Mouse (Mus musculus) hindbrain, embryonic 13.5 days (tissue): ENCODE results near the gene Olfr538. TPM values are rescaled to one million over a fixed set of nuclear protein-coding genes. Genes with fewer than 3 reads are reported as not detected.
"Not testable (repeated sequence)": the region's sequence is repeated elsewhere in the genome, so short reads cannot be mapped to it uniquely, and the experiment has no call there.

Source experiments
- ATAC-seq: fragments of 200-750 bp; cut with Nextera tagmentation; 2 replicates; pipeline ENCODE4 v1.8.0; 2017; ENCODE audit warnings: moderate TSS enrichment; ENCODE audit not compliant: low FRiP score
- H3K27ac ChIP-seq: fragments of 300-500 bp; sonication (generic); 2 replicates; pipeline ENCODE4 v1.5.1; 2015; ENCODE audit warnings: inconsistent platforms, mild to moderate bottlenecking, moderate library complexity
- H3K27me3 ChIP-seq: fragments of 300-500 bp; sonication (generic); 2 replicates; pipeline ENCODE4 v1.6.1; 2015; ENCODE audit warnings: mild to moderate bottlenecking, inconsistent platforms
- H3K36me3 ChIP-seq: fragments of 300-500 bp; sonication (generic); 2 replicates; pipeline ENCODE4 v1.6.1; 2015; ENCODE audit warnings: mild to moderate bottlenecking, inconsistent platforms
- H3K4me1 ChIP-seq: fragments of 300-500 bp; sonication (generic); replicated peaks from 2 replicates; pipeline ENCODE4 v1.6.1; 2015; ENCODE audit warnings: inconsistent platforms
- H3K4me2 ChIP-seq: fragments of 300-500 bp; sonication (generic); 2 replicates; pipeline ENCODE4 v1.6.1; 2015; ENCODE audit warnings: inconsistent platforms, mild to moderate bottlenecking, moderate library complexity
- H3K4me3 ChIP-seq: fragments of 300-500 bp; sonication (generic); 2 replicates; pipeline ENCODE4 v1.5.1; 2015; ENCODE audit warnings: mild to moderate bottlenecking, inconsistent platforms
- H3K9ac ChIP-seq: fragments of 300-500 bp; sonication (generic); 2 replicates; pipeline ENCODE4 v1.6.1; 2015; ENCODE audit warnings: mild to moderate bottlenecking, inconsistent platforms
- H3K9me3 ChIP-seq: fragments of 300-500 bp; sonication (generic); 2 replicates; pipeline ENCODE4 v1.6.1; 2016; ENCODE audit warnings: inconsistent platforms
- WGBS: fragments of 180-500 bp; shearing (Covaris S2); methylation state at CpG from one replicate; pipeline ENCODE4 v1.1.7; 2015; 5-methylcytosine and 5-hydroxymethylcytosine counted together
- polyA plus RNA-seq: library from polyadenylated mRNA; unstranded; fragments of >200 nt; fragmentation: Nextera tagmentation; extraction: Ambion mirVana; gene quantifications from 2 replicates; pipeline ENCODE4 v1.2.1, GENCODE M21; 2015

Olfr538 gene
- not detected in 2 replicates for polyA plus RNA-seq

DNA sequence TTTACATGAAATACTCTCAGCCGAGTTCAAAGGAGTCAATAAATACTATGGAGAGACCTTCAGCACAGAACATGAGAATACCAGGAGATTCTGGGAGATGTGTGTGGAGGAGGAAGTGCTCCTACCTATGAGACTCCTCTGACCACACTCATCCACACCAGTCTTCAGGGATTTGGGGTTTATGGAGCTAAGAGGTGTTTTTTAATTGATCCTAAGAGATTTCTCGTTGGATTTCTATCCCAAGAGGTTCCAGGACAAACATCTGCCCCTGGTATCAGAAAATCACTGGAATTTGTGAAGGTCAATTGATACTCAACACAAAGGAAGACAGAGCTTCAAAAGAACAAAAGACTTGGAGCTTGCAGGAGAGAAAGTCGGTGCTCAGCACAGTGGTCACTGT lies at the start of gene Olfr538:
TSS of gene Olfr538 (plus strand) at position 301 of the 400 bp plus-strand sequence.
- no peaks in the 10 kb centered on the region for H3K36me3 ChIP-seq
- 54% methylated on average over 3 of the region's 3 CpGs for WGBS
- H3K4me3 ChIP-seq, result no peak within 1 kb of the TSS
- peaks cover 6% of the 10 kb centered on the region; the same call in 1 of the 2 replicates for H3K9me3 ChIP-seq
- ATAC-seq, result no peak
- no peaks in the 10 kb centered on the region for H3K27me3 ChIP-seq
- H3K27ac ChIP-seq, result no peak within 1 kb of the TSS
- no peak within 1 kb of the TSS for H3K9ac ChIP-seq
- H3K4me2 ChIP-seq, result no peak within 1 kb of the TSS
- H3K4me1 ChIP-seq, result no peaks in the 10 kb centered on the region

DNA sequence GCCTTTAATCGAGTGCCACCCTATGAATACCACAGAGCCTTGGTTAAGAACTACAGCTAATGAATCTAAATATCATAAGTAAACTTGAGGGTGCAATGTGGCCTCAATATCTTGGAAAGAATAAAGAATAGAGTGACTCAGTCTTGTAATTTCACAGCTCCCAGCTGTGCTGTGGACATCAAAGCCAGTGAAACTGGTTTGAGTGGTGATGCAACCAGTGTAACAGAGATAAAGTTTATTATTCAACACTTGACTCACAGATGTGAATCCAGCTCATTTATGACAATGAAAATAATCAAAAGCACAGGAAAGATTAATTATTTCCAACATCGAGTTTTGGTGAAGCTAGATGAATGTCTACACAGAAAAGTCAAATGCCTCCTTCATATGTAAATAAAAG lies 27.9 kb upstream of the Olfr538 start:
- 85% methylated on average over 2 of the region's 2 CpGs for WGBS

GRCm38 (mm10) chr7:140600969-140601368 lies 33.3 kb downstream of the Olfr538 start, which contains the start of gene Olfr46:
Gene Olfr46, plus strand, starts transcription at chr7:140601269.
- H3K27ac ChIP-seq, ATAC-seq, H3K4me2 ChIP-seq, H3K9me3 ChIP-seq, H3K4me3 ChIP-seq, H3K27me3 ChIP-seq, H3K36me3 ChIP-seq, H3K4me1 ChIP-seq, H3K9ac ChIP-seq: not testable (repeated sequence)
- 89% methylated on average over 2 of the region's 2 CpGs for WGBS

More for the DNA sequence above, 27.9 kb upstream of the Olfr538 start:
- no peak for ATAC-seq
- Histone ChIP-seq H3K4me3 (no peak overlapping the region), H3K27me3 (no peaks in the 10 kb centered on the region), H3K27ac (no peak overlapping the region), H3K9ac (no peak overlapping the region), H3K4me2 (no peak overlapping the region), H3K9me3 (no peaks in the 10 kb centered on the region), H3K36me3 (no peaks in the 10 kb centered on the region), H3K4me1 (no peaks in the 10 kb centered on the region)

Other genes starting within 250 kb of the Olfr538 start
- gene Olfr525, start 247.0 kb upstream of the Olfr538 start, polyA plus RNA-seq, result not detected in 2 replicates
- not detected in 2 replicates for gene Olfr527, start 233.9 kb upstream of the Olfr538 start, polyA plus RNA-seq
- not detected in 2 replicates for gene Olfr60, start 206.2 kb upstream of the Olfr538 start, polyA plus RNA-seq
- not detected in 2 replicates for gene Olfr530, start 191.6 kb upstream of the Olfr538 start, polyA plus RNA-seq
- not detected in 2 replicates for gene Olfr531, start 165.0 kb upstream of the Olfr538 start, polyA plus RNA-seq
- gene Olfr532, start 146.2 kb upstream of the Olfr538 start, polyA plus RNA-seq, result not detected in 2 replicates
- gene Olfr533, start 104.5 kb upstream of the Olfr538 start, polyA plus RNA-seq, result not detected in 2 replicates
- gene Olfr535, start 83.7 kb upstream of the Olfr538 start, polyA plus RNA-seq, result not detected in 2 replicates
- gene Olfr536, start 60.5 kb upstream of the Olfr538 start, polyA plus RNA-seq, result not detected in 2 replicates
- gene Olfr46, start 33.4 kb downstream of the Olfr538 start, polyA plus RNA-seq, result not detected in 2 replicates
- gene Olfr61, start 61.1 kb downstream of the Olfr538 start, polyA plus RNA-seq, result not detected in 2 replicates
- gene Olfr53, start 78.6 kb downstream of the Olfr538 start, polyA plus RNA-seq, result not detected in 2 replicates
- not detected in 2 replicates for gene Olfr539, start 92.0 kb downstream of the Olfr538 start, polyA plus RNA-seq
- gene Olfr45, start 114.1 kb downstream of the Olfr538 start, polyA plus RNA-seq, result not detected in 2 replicates
- gene Olfr541, start 129.4 kb downstream of the Olfr538 start, polyA plus RNA-seq, result not detected in 2 replicates
- gene Cyp2e1, start 195.9 kb downstream of the Olfr538 start, polyA plus RNA-seq, result not detected in 2 replicates
- gene Syce1, start 220.0 kb downstream of the Olfr538 start, polyA plus RNA-seq, result 0.26 and 0.57 TPM in 2 replicates